Mouse (Mus musculus) stomach, adult 2 months (tissue): ENCODE results near the gene Olfr1312. TPM values are rescaled to one million over a fixed set of nuclear protein-coding genes. Genes with fewer than 3 reads are reported as not detected.

ENCODE experiments used
- polyA plus RNA-seq: library from polyadenylated mRNA; depleted of rRNA; stranded (reverse); fragments of >200 nt; gene quantifications from 2 replicates; pipeline ENCODE4 v1.2.3, GENCODE M21; 2012; rRNA removed

The Olfr1312 gene
- polyA plus RNA-seq = not detected in 2 replicates

DNA sequence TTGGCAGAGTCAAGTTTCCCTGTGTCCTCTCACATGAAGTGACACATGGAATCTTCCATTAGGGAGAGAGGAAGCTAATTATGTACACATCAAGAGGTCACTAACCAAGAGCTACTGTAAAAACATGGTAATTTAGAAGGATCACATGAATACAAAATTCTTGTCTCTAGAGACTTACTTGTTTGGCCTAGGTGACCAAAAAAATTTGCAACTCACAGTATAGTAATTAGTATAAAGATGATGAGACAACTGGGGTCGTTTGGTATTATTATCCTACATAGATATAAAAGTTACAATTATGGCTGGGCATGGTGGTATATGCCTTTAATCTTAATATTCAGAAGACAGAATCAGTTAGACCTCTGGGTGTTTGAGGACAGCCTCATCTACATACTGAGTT, at the start of gene Olfr1312:
Gene Olfr1312 (minus strand): TSS at position 101 of the 400 bp plus-strand sequence.

DNA sequence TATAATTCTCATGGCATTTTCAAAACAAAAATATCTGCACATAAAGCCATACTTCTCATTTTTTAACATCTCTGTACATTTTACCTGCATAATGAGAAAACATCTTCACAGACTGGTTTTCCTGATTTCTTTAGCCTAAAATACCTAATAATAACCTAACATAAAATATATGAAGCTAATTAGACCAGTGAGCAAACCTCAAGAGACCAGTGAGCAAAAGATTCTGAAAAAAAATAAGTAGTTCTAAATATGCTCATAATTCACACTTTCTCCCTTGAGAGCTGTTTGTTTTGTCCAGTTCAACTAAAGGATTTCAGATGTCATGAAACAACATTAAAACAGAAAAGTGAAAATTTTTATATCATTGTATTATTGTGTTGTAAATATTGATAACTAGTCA, 46.6 kb upstream of the Olfr1312 start, which contains the start of gene Olfr1314:
Gene Olfr1314 (minus strand): TSS at position 101 of the 400 bp plus-strand sequence.

DNA sequence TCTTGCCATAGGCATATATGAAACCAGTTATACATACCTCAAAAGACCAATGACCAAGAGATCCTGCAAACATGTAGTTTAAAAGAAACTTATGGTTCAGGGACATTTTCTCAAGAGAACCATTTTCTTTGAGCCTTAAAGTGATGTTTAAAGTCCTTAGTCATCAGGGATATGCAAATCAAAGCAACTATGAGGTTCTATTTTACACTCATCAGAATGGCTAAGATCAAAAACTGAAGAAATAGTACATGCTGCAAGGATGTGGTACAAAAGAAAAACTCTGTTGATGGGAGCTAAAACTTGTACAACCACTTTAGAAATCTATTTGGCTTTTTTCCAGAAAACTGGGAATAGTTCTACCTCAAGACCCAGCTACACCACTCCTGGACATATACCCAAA, 27.7 kb upstream of the Olfr1312 start, which contains the start of gene Olfr1313:
Gene Olfr1313 (minus strand): TSS at position 101 of the 400 bp plus-strand sequence.

DNA sequence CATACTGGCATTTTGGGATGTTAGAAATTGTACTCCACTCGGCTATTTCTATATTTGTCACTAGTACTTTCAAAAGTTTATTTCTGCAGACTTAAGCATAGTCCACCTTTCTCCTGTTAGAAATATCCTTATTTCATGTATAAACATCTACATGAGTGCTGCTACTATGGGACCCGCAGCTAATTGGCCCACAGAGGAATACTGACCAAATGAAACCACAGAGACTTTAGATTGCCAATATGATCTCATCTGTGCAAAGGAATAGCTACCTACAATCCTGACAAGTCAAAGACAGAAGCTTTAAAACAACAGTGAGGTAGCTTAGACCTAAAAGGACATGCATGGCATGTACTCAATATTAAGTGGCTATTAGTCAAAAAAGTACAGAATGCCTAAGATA, 25.7 kb downstream of the Olfr1312 start, which contains the start of gene Olfr1311:
Gene Olfr1311 (minus strand): TSS at position 101 of the 400 bp plus-strand sequence.

DNA sequence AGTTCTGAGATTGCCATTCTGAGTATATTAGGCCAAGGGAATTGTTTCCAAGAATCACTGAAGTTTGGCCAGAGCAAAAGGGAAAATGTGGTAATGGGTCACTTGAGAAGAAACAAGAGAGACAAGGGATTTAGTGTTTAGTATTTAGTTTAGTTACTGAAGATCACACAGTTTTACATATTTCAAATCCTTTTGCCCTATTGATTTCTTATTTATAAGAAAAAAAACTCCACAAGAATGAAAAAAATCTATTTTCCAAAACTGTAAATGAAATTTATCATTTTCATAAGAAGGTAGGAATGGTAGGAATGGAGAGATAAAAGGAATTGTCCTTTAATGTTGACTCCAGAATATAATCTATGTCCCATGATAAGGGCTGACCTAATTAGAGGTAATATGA, 37.4 kb downstream of the Olfr1312 start, which contains the start of gene Olfr1310:
Gene Olfr1310 (minus strand): TSS at position 101 of the 400 bp plus-strand sequence.

DNA sequence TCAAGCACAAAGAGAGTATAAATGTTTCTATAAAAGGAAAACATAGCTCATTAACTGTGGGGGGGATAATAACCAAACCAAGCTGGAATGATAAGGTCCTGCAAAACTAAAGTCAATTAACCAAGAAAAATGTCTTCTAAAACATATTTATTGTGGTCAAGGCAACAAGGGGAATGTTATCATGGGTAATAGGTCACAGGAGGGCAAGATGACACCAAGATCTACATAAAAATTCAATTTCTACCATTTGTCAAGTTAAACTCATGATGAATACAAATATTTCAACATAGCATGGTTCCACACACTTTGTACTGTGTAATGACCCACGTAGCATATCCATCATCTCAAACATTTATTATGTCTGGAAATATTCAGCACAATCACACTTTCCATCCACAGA, 59.9 kb downstream of the Olfr1312 start, which contains the start of gene Olfr1309:
Gene Olfr1309 (minus strand): TSS at position 101 of the 400 bp plus-strand sequence.

Other genes with a start within 250 kb of the Olfr1312 start
- not detected in 2 replicates for gene Olfr1303, start 229.9 kb downstream of the Olfr1312 start, polyA plus RNA-seq
- gene Olfr1305, start 173.1 kb downstream of the Olfr1312 start, polyA plus RNA-seq = not detected in 2 replicates
- not detected in 2 replicates for gene Olfr1306, start 134.0 kb downstream of the Olfr1312 start, polyA plus RNA-seq
- not detected in 2 replicates for gene Olfr1307, start 100.8 kb downstream of the Olfr1312 start, polyA plus RNA-seq
- gene Olfr1308, start 85.3 kb downstream of the Olfr1312 start, polyA plus RNA-seq = not detected in 2 replicates
- gene Olfr1309, start 60.0 kb downstream of the Olfr1312 start, polyA plus RNA-seq = not detected in 2 replicates
- gene Olfr1310, start 37.5 kb downstream of the Olfr1312 start, polyA plus RNA-seq = not detected in 2 replicates
- not detected in 2 replicates for gene Olfr1311, start 25.8 kb downstream of the Olfr1312 start, polyA plus RNA-seq
- gene Olfr1313, start 27.6 kb upstream of the Olfr1312 start, polyA plus RNA-seq = not detected in 2 replicates
- gene Olfr1314, start 46.5 kb upstream of the Olfr1312 start, polyA plus RNA-seq = not detected in 2 replicates
- gene Olfr1315-ps1, start 65.2 kb upstream of the Olfr1312 start, polyA plus RNA-seq = not detected in 2 replicates
- not detected in 2 replicates for gene Olfr1316, start 84.7 kb upstream of the Olfr1312 start, polyA plus RNA-seq
- not detected in 2 replicates for gene Olfr1317, start 90.1 kb upstream of the Olfr1312 start, polyA plus RNA-seq
- not detected in 2 replicates for gene Olfr1318, start 104.0 kb upstream of the Olfr1312 start, polyA plus RNA-seq
- gene Lpcat4, start 189.2 kb upstream of the Olfr1312 start, polyA plus RNA-seq = 136 and 165 TPM in 2 replicates
- gene Nutm1, start 209.1 kb upstream of the Olfr1312 start, polyA plus RNA-seq = not detected in 2 replicates
- gene Nop10, start 211.7 kb upstream of the Olfr1312 start, polyA plus RNA-seq = 19.7 and 22.1 TPM in 2 replicates
- gene Slc12a6, start 215.6 kb upstream of the Olfr1312 start, polyA plus RNA-seq = 3.3 and 5.2 TPM in 2 replicates
- not detected in 2 replicates for gene Gm21985, start 216.1 kb upstream of the Olfr1312 start, polyA plus RNA-seq